Mouse (Mus musculus): ENCODE measurements around the gene Litaf. TPM values are rescaled to one million over a fixed set of nuclear protein-coding genes. Genes with fewer than 3 reads are reported as not detected.

The Litaf gene
- polyA plus RNA-seq, 1 experiment = 17.7 TPM

- Histone ChIP-seq H3K36me3 (ENCODE audit: control insufficient read depth, insufficient read depth, low read length) (no peaks in the 10 kb centered on the region), H3K27ac (ENCODE audit: control insufficient read depth, insufficient read depth, low read depth, low read length) (no peak overlapping the region), H3K4me3 (ENCODE audit: control insufficient read depth, low read depth, low read length) (no peak overlapping the region), H3K27me3 (ENCODE audit: control insufficient read depth, insufficient read depth, low read length) (no peaks in the 10 kb centered on the region), H3K4me1 (ENCODE audit: control insufficient read depth, insufficient read depth, low read length) (peaks cover 4% of the 10 kb centered on the region)
- TF ChIP-seq POLR2A (IDR thresholded peaks at IDR 0.05; ENCODE audit: control insufficient read depth, low read depth, low read length) (no peak), CTCF (IDR thresholded peaks at IDR 0.05; ENCODE audit: control insufficient read depth, insufficient read depth, insufficient replicate concordance, low read depth, low read length) (no peak)
Observed at GRCm38 (mm10) chr16:10957794-10958193, 108.2 kb downstream of the Litaf start.

- peaks cover 4% of the 10 kb centered on the region for H3K4me1 ChIP-seq (ENCODE audit: control insufficient read depth, insufficient read depth, low read length)
- H3K4me3 ChIP-seq (ENCODE audit: control insufficient read depth, low read depth, low read length) = no peak overlapping the region
- 0 out of 2 replicates have a peak overlapping the region, but pooled peaks have one; percentile 34 for H3K27ac ChIP-seq (ENCODE audit: control insufficient read depth, insufficient read depth, low read depth, low read length)
- H3K36me3 ChIP-seq (ENCODE audit: control insufficient read depth, insufficient read depth, low read length) = no peaks in the 10 kb centered on the region
- no peak for TF ChIP-seq CTCF (IDR thresholded peaks at IDR 0.05; ENCODE audit: control insufficient read depth, insufficient read depth, insufficient replicate concordance, low read depth, low read length)
- no peak for TF ChIP-seq POLR2A (IDR thresholded peaks at IDR 0.05; ENCODE audit: control insufficient read depth, low read depth, low read length)
- H3K27me3 ChIP-seq (ENCODE audit: control insufficient read depth, insufficient read depth, low read length) = no peaks in the 10 kb centered on the region
Observed at GRCm38 (mm10) chr16:10956938-10957685, 108.8 kb downstream of the Litaf start.

- Histone ChIP-seq H3K4me1 (ENCODE audit: control insufficient read depth, insufficient read depth, low read length) (peaks cover 4% of the 10 kb centered on the region), H3K27me3 (ENCODE audit: control insufficient read depth, insufficient read depth, low read length) (no peaks in the 10 kb centered on the region), H3K27ac (ENCODE audit: control insufficient read depth, insufficient read depth, low read depth, low read length) (no peak overlapping the region), H3K4me3 (ENCODE audit: control insufficient read depth, low read depth, low read length) (no peak overlapping the region), H3K36me3 (ENCODE audit: control insufficient read depth, insufficient read depth, low read length) (no peaks in the 10 kb centered on the region)
- TF ChIP-seq CTCF (IDR thresholded peaks at IDR 0.05; ENCODE audit: control insufficient read depth, insufficient read depth, insufficient replicate concordance, low read depth, low read length) = no peak
- no peak for TF ChIP-seq POLR2A (IDR thresholded peaks at IDR 0.05; ENCODE audit: control insufficient read depth, low read depth, low read length)
Observed at GRCm38 (mm10) chr16:10955078-10955477, 110.9 kb downstream of the Litaf start.

- no peak overlapping the region for H3K4me3 ChIP-seq (ENCODE audit: control insufficient read depth, low read depth, low read length)
- no peak for TF ChIP-seq POLR2A (IDR thresholded peaks at IDR 0.05; ENCODE audit: control insufficient read depth, low read depth, low read length)
- TF ChIP-seq CTCF (IDR thresholded peaks at IDR 0.05; ENCODE audit: control insufficient read depth, insufficient read depth, insufficient replicate concordance, low read depth, low read length) = no peak
- peaks cover 4% of the 10 kb centered on the region for H3K4me1 ChIP-seq (ENCODE audit: control insufficient read depth, insufficient read depth, low read length)
- H3K27ac ChIP-seq (ENCODE audit: control insufficient read depth, insufficient read depth, low read depth, low read length) = no peak overlapping the region
- no peaks in the 10 kb centered on the region for H3K36me3 ChIP-seq (ENCODE audit: control insufficient read depth, insufficient read depth, low read length)
- no peaks in the 10 kb centered on the region for H3K27me3 ChIP-seq (ENCODE audit: control insufficient read depth, insufficient read depth, low read length)
Observed at GRCm38 (mm10) chr16:10952881-10953280, 113.1 kb downstream of the Litaf start.

- Histone ChIP-seq H3K27me3 (ENCODE audit: control insufficient read depth, insufficient read depth, low read length) (no peaks in the 10 kb centered on the region), H3K4me3 (ENCODE audit: control insufficient read depth, low read depth, low read length) (no peak overlapping the region), H3K4me1 (ENCODE audit: control insufficient read depth, insufficient read depth, low read length) (peaks cover 2% of the 10 kb centered on the region; the same call in 1 of the 2 replicates), H3K27ac (ENCODE audit: control insufficient read depth, insufficient read depth, low read depth, low read length) (no peak overlapping the region), H3K36me3 (ENCODE audit: control insufficient read depth, insufficient read depth, low read length) (no peaks in the 10 kb centered on the region)
- TF ChIP-seq POLR2A (IDR thresholded peaks at IDR 0.05; ENCODE audit: control insufficient read depth, low read depth, low read length) (no peak), CTCF (IDR thresholded peaks at IDR 0.05; ENCODE audit: control insufficient read depth, insufficient read depth, insufficient replicate concordance, low read depth, low read length) (no peak)
Observed at GRCm38 (mm10) chr16:10952071-10952470, 113.9 kb downstream of the Litaf start.

- Histone ChIP-seq H3K27ac (ENCODE audit: control insufficient read depth, insufficient read depth, low read depth, low read length) (no peak overlapping the region), H3K4me3 (ENCODE audit: control insufficient read depth, low read depth, low read length) (no peak overlapping the region), H3K27me3 (ENCODE audit: control insufficient read depth, insufficient read depth, low read length) (no peaks in the 10 kb centered on the region), H3K36me3 (ENCODE audit: control insufficient read depth, insufficient read depth, low read length) (no peaks in the 10 kb centered on the region), H3K4me1 (ENCODE audit: control insufficient read depth, insufficient read depth, low read length) (no peaks in the 10 kb centered on the region)
- peak; percentile 57; the same call in 1 of the 2 replicates for TF ChIP-seq CTCF (IDR thresholded peaks at IDR 0.05; ENCODE audit: control insufficient read depth, insufficient read depth, insufficient replicate concordance, low read depth, low read length)
- TF ChIP-seq POLR2A (IDR thresholded peaks at IDR 0.05; ENCODE audit: control insufficient read depth, low read depth, low read length) = no peak
Observed at GRCm38 (mm10) chr16:10951581-10951980, 114.4 kb downstream of the Litaf start.

GRCm38 (mm10) chr16:10950539-10950938 lies 115.4 kb downstream of the Litaf start:
- H3K4me1 ChIP-seq (ENCODE audit: control insufficient read depth, insufficient read depth, low read length) = no peaks in the 10 kb centered on the region
- H3K27ac ChIP-seq (ENCODE audit: control insufficient read depth, insufficient read depth, low read depth, low read length) = no peak overlapping the region
- no peak overlapping the region for H3K4me3 ChIP-seq (ENCODE audit: control insufficient read depth, low read depth, low read length)

More at GRCm38 (mm10) chr16:10950539-10950938, 115.4 kb downstream of the Litaf start:
- TF ChIP-seq CTCF (IDR thresholded peaks at IDR 0.05; ENCODE audit: control insufficient read depth, insufficient read depth, insufficient replicate concordance, low read depth, low read length) (no peak), POLR2A (IDR thresholded peaks at IDR 0.05; ENCODE audit: control insufficient read depth, low read depth, low read length) (no peak)
- no peaks in the 10 kb centered on the region for H3K27me3 ChIP-seq (ENCODE audit: control insufficient read depth, insufficient read depth, low read length)
- H3K36me3 ChIP-seq (ENCODE audit: control insufficient read depth, insufficient read depth, low read length) = no peaks in the 10 kb centered on the region

Measured in testis, adult 2 months (tissue).